Mouse (Mus musculus) hindbrain, embryonic 15.5 days (tissue): ENCODE data around the gene Slc25a4. TPM values are rescaled to one million over a fixed set of nuclear protein-coding genes. Genes with fewer than 3 reads are reported as not detected.

Experiments
- ATAC-seq: fragments of 200-750 bp; cut with Nextera tagmentation; 2 replicates; pipeline ENCODE4 v1.8.0; 2017; ENCODE audit warnings: low read depth, moderate number of reproducible peaks, moderate TSS enrichment; ENCODE audit not compliant: low FRiP score
- H3K27ac ChIP-seq: fragments of 300-500 bp; sonication (generic); replicated peaks from 2 replicates; pipeline ENCODE4 v1.5.1; 2015; ENCODE audit warnings: mild to moderate bottlenecking, inconsistent platforms
- H3K27me3 ChIP-seq: fragments of 300-500 bp; sonication (generic); 2 replicates; pipeline ENCODE4 v1.6.1; 2015; ENCODE audit warnings: control low read depth, inconsistent platforms
- H3K36me3 ChIP-seq: fragments of 300-500 bp; sonication (generic); 2 replicates; pipeline ENCODE4 v1.6.1; 2015; ENCODE audit warnings: control low read depth, inconsistent platforms
- H3K4me1 ChIP-seq: fragments of 300-500 bp; sonication (generic); replicated peaks from 2 replicates; pipeline ENCODE4 v1.6.1; 2015; ENCODE audit warnings: control low read depth, inconsistent platforms
- H3K4me2 ChIP-seq: fragments of 300-500 bp; sonication (generic); 2 replicates; pipeline ENCODE4 v1.6.1; 2015; ENCODE audit warnings: moderate library complexity, mild to moderate bottlenecking, inconsistent platforms
- H3K4me3 ChIP-seq: fragments of 300-500 bp; sonication (generic); 2 replicates; pipeline ENCODE4 v1.5.1; 2015; ENCODE audit warnings: mild to moderate bottlenecking, inconsistent platforms
- H3K9ac ChIP-seq: fragments of 300-500 bp; sonication (generic); 2 replicates; pipeline ENCODE4 v1.6.1; 2015; ENCODE audit warnings: inconsistent platforms
- H3K9me3 ChIP-seq: fragments of 300-500 bp; sonication (generic); 2 replicates; pipeline ENCODE4 v1.6.1; 2016; ENCODE audit warnings: control low read depth, inconsistent platforms
- WGBS: fragments of 180-500 bp; shearing (Covaris S2); methylation state at CpG from one replicate; pipeline ENCODE4 v1.1.7; 2015; 5-methylcytosine and 5-hydroxymethylcytosine counted together
- polyA plus RNA-seq: library from polyadenylated mRNA; unstranded; fragments of >200 nt; fragmentation: Nextera tagmentation; extraction: Ambion mirVana; gene quantifications from 2 replicates; pipeline ENCODE4 v1.2.1, GENCODE M21; 2015

Gene Slc25a4
- polyA plus RNA-seq: 920 and 933 TPM in 2 replicates

GRCm38 (mm10) chr8:46210404-46211315 lies at the start of gene Slc25a4:
Slc25a4 (minus strand) TSS chr8:46211284.
- peak; percentile 98 for ATAC-seq

GRCm38 (mm10) chr8:46257921-46258682 lies 47.0 kb upstream of the Slc25a4 start:
- H3K27ac ChIP-seq: no peak overlapping the region
- no peak for ATAC-seq
- 36% methylated on average over 19 of the region's 19 CpGs for WGBS
- 0 out of 2 replicates have a peak, but pooled peaks cover 3% of the 10 kb centered on the region for H3K27me3 ChIP-seq
- no peak overlapping the region for H3K9ac ChIP-seq
- no peaks in the 10 kb centered on the region for H3K9me3 ChIP-seq
- H3K4me2 ChIP-seq: peak overlapping the region; percentile 13; the same call in 1 of the 2 replicates
- no peak overlapping the region for H3K4me3 ChIP-seq
- no peaks in the 10 kb centered on the region for H3K36me3 ChIP-seq
- H3K4me1 ChIP-seq: no peaks in the 10 kb centered on the region; the same call in 1 of the 2 replicates

More at GRCm38 (mm10) chr8:46210404-46211315, at the start of gene Slc25a4:
- H3K9me3 ChIP-seq: no peaks in the 10 kb centered on the region
- no peaks in the 10 kb centered on the region for H3K27me3 ChIP-seq
- WGBS: under 1% methylated on average over 77 of the region's 84 CpGs
- H3K36me3 ChIP-seq: peaks cover 34% of the 10 kb centered on the region
- H3K27ac ChIP-seq: peak within 1 kb of the TSS; percentile 99
- H3K4me1 ChIP-seq: peaks cover 53% of the 10 kb centered on the region
- H3K4me3 ChIP-seq: peak within 1 kb of the TSS; percentile 92
- peak within 1 kb of the TSS; percentile 92 for H3K4me2 ChIP-seq
- peak within 1 kb of the TSS; percentile 97 for H3K9ac ChIP-seq

GRCm38 (mm10) chr8:46252456-46252855 lies 41.4 kb upstream of the Slc25a4 start:
- 69% methylated on average over 13 of the region's 13 CpGs for WGBS
- H3K4me3 ChIP-seq: no peak overlapping the region
- ATAC-seq: no peak
- H3K9me3 ChIP-seq: no peaks in the 10 kb centered on the region
- H3K9ac ChIP-seq: no peak overlapping the region
- no peak overlapping the region for H3K27ac ChIP-seq
- peak overlapping the region; percentile 46 for H3K4me2 ChIP-seq
- H3K27me3 ChIP-seq: 0 out of 2 replicates have a peak, but pooled peaks cover 3% of the 10 kb centered on the region
- H3K36me3 ChIP-seq: no peaks in the 10 kb centered on the region
- H3K4me1 ChIP-seq: peaks cover 7% of the 10 kb centered on the region; the same call in 1 of the 2 replicates

- no peaks in the 10 kb centered on the region for H3K9me3 ChIP-seq
- H3K4me1 ChIP-seq: peaks cover 8% of the 10 kb centered on the region; the same call in 1 of the 2 replicates
- peak overlapping the region; percentile 46 for H3K4me2 ChIP-seq
- H3K36me3 ChIP-seq: no peaks in the 10 kb centered on the region
- H3K4me3 ChIP-seq: peak overlapping the region; percentile 14; the same call in 1 of the 2 replicates
- H3K27ac ChIP-seq: no peak overlapping the region
- H3K27me3 ChIP-seq: 0 out of 2 replicates have a peak, but pooled peaks cover 3% of the 10 kb centered on the region
- H3K9ac ChIP-seq: no peak overlapping the region
- 21% methylated on average over 10 of the region's 10 CpGs for WGBS
- ATAC-seq: no peak
Measured at GRCm38 (mm10) chr8:46251561-46251960, 40.5 kb upstream of the Slc25a4 start.

- WGBS: 14% methylated on average over 11 of the region's 11 CpGs
- H3K27ac ChIP-seq: no peak overlapping the region
- 0 out of 2 replicates have a peak, but pooled peaks cover 7% of the 10 kb centered on the region for H3K4me1 ChIP-seq
- ATAC-seq: no peak
- no peaks in the 10 kb centered on the region for H3K9me3 ChIP-seq
- no peaks in the 10 kb centered on the region for H3K36me3 ChIP-seq
- H3K27me3 ChIP-seq: peaks cover 6% of the 10 kb centered on the region; the same call in 1 of the 2 replicates
- no peak overlapping the region for H3K4me3 ChIP-seq
- H3K9ac ChIP-seq: no peak overlapping the region
- no peak overlapping the region for H3K4me2 ChIP-seq
Measured at GRCm38 (mm10) chr8:46246346-46246745, 35.3 kb upstream of the Slc25a4 start.

GRCm38 (mm10) chr8:46242946-46243345 lies 31.9 kb upstream of the Slc25a4 start:
- Histone ChIP-seq H3K4me3 (no peak overlapping the region), H3K36me3 (no peaks in the 10 kb centered on the region), H3K9ac (no peak overlapping the region), H3K9me3 (no peaks in the 10 kb centered on the region), H3K27ac (no peak overlapping the region), H3K4me2 (no peak overlapping the region), H3K27me3 (peaks cover 16% of the 10 kb centered on the region; the same call in 1 of the 2 replicates), H3K4me1 (0 out of 2 replicates have a peak, but pooled peaks cover 3% of the 10 kb centered on the region)
- WGBS: 38% methylated on average over 7 of the region's 7 CpGs
- no peak for ATAC-seq

GRCm38 (mm10) chr8:46241568-46242374 lies 30.7 kb upstream of the Slc25a4 start:
- Histone ChIP-seq H3K9ac (no peak overlapping the region), H3K4me3 (no peak overlapping the region), H3K27me3 (peaks cover 20% of the 10 kb centered on the region; the same call in 1 of the 2 replicates), H3K36me3 (no peaks in the 10 kb centered on the region), H3K27ac (no peak overlapping the region), H3K9me3 (no peaks in the 10 kb centered on the region), H3K4me2 (no peak overlapping the region), H3K4me1 (0 out of 2 replicates have a peak, but pooled peaks cover 3% of the 10 kb centered on the region)
- 32% methylated on average over 13 of the region's 13 CpGs for WGBS
- ATAC-seq: peak; percentile 83

GRCm38 (mm10) chr8:46236441-46237223 lies 25.5 kb upstream of the Slc25a4 start:
- Histone ChIP-seq H3K4me3 (no peak overlapping the region), H3K4me2 (no peak overlapping the region), H3K9ac (no peak overlapping the region), H3K36me3 (no peaks in the 10 kb centered on the region), H3K9me3 (no peaks in the 10 kb centered on the region), H3K27ac (no peak overlapping the region), H3K27me3 (peaks cover 14% of the 10 kb centered on the region; the same call in 1 of the 2 replicates), H3K4me1 (no peaks in the 10 kb centered on the region)
- WGBS: 60% methylated on average over 7 of the region's 7 CpGs
- ATAC-seq: no peak

GRCm38 (mm10) chr8:46234736-46235135 lies 23.7 kb upstream of the Slc25a4 start:
- H3K27ac ChIP-seq: no peak overlapping the region
- no peak for ATAC-seq
- no peak overlapping the region for H3K4me2 ChIP-seq
- H3K4me3 ChIP-seq: no peak overlapping the region
- no peak overlapping the region for H3K9ac ChIP-seq
- WGBS: 85% methylated on average over 4 of the region's 4 CpGs
- H3K9me3 ChIP-seq: no peaks in the 10 kb centered on the region
- H3K36me3 ChIP-seq: no peaks in the 10 kb centered on the region
- H3K27me3 ChIP-seq: peaks cover 6% of the 10 kb centered on the region; the same call in 1 of the 2 replicates
- no peaks in the 10 kb centered on the region for H3K4me1 ChIP-seq

GRCm38 (mm10) chr8:46232798-46233197 lies 21.7 kb upstream of the Slc25a4 start:
- Histone ChIP-seq H3K9ac (no peak overlapping the region), H3K4me1 (no peaks in the 10 kb centered on the region), H3K36me3 (no peaks in the 10 kb centered on the region), H3K9me3 (no peaks in the 10 kb centered on the region), H3K4me2 (no peak overlapping the region), H3K27me3 (0 out of 2 replicates have a peak, but pooled peaks cover 3% of the 10 kb centered on the region), H3K27ac (no peak overlapping the region), H3K4me3 (no peak overlapping the region)
- peak; percentile 6; the same call in 1 of the 2 replicates for ATAC-seq
- WGBS: 47% methylated on average over 8 of the region's 8 CpGs
